Mouse (Mus musculus) midbrain, embryonic 10.5 days (tissue): ENCODE data around the gene Lrrc1. TPM values are rescaled to one million over a fixed set of nuclear protein-coding genes. Genes with fewer than 3 reads are reported as not detected.

Experiments
- DNase-seq: peaks from one replicate; pipeline ENCODE4 v3.0.0-alpha.2; 2017; ENCODE audit warnings: low spot score
- H3K27ac ChIP-seq: fragments of 300-500 bp; sonication (generic); replicated peaks from 2 replicates; pipeline ENCODE4 v1.5.1; 2016; ENCODE audit warnings: mild to moderate bottlenecking
- H3K27me3 ChIP-seq: fragments of 300-500 bp; sonication (generic); 2 replicates; pipeline ENCODE4 v1.6.1; 2016; ENCODE audit warnings: low read depth, mild to moderate bottlenecking; ENCODE audit not compliant: poor library complexity, severe bottlenecking
- H3K36me3 ChIP-seq: fragments of 300-500 bp; sonication (generic); 2 replicates; pipeline ENCODE4 v1.6.1; 2016; ENCODE audit warnings: mild to moderate bottlenecking, moderate library complexity
- H3K4me1 ChIP-seq: fragments of 300-500 bp; sonication (generic); 2 replicates; pipeline ENCODE4 v1.6.1; 2016
- H3K4me3 ChIP-seq: fragments of 300-500 bp; sonication (generic); 2 replicates; pipeline ENCODE4 v1.5.1; 2016; ENCODE audit warnings: mild to moderate bottlenecking, moderate library complexity
- H3K9me3 ChIP-seq: fragments of 300-500 bp; sonication (generic); replicated peaks from 2 replicates; pipeline ENCODE4 v1.6.1; 2016; ENCODE audit warnings: mild to moderate bottlenecking
- WGBS: fragments of 180-500 bp; shearing (Covaris S2); methylation state at CpG from one replicate; pipeline ENCODE4 v1.1.7; 2016; 5-methylcytosine and 5-hydroxymethylcytosine counted together
- polyA plus RNA-seq: library from polyadenylated mRNA; unstranded; fragments of >200 nt; fragmentation: Nextera tagmentation; extraction: Ambion mirVana; gene quantifications from 2 replicates; pipeline ENCODE4 v1.2.1, GENCODE M21; 2016

Lrrc1 gene
- polyA plus RNA-seq, 1 experiment from 2014 or later: 5.8 TPM

DNA sequence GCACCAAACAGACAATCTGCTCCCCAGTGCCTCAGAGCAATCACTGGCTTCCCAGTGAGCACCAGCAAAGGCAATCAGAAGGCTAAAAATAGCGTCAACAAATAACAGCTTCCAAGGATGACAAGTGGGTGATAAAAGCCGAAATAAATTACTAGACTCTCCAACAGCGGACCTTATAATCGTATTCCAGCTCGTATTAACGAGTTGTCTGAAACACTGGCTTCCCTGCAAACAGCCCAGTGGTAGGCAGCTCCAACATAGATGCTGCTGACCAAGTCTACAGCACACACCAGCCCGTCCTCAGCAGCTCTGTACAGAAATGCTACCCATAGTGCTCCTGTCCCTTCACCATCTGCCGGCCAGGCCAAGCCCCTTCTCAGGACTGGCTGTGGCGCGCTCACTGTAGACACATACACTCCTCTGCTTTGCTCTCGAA lies 105.8 kb downstream of the Lrrc1 start:
- H3K4me1 ChIP-seq: peaks cover 3% of the 10 kb centered on the region; the same call in 1 of the 2 replicates
- peaks cover 31% of the 10 kb centered on the region for H3K36me3 ChIP-seq
- H3K9me3 ChIP-seq: no peaks in the 10 kb centered on the region
- no peaks in the 10 kb centered on the region for H3K27me3 ChIP-seq
- WGBS: 94% methylated on average over 11 of the region's 11 CpGs
- no peak overlapping the region for H3K4me3 ChIP-seq
- DNase-seq: no peak
- H3K27ac ChIP-seq: no peak overlapping the region

DNA sequence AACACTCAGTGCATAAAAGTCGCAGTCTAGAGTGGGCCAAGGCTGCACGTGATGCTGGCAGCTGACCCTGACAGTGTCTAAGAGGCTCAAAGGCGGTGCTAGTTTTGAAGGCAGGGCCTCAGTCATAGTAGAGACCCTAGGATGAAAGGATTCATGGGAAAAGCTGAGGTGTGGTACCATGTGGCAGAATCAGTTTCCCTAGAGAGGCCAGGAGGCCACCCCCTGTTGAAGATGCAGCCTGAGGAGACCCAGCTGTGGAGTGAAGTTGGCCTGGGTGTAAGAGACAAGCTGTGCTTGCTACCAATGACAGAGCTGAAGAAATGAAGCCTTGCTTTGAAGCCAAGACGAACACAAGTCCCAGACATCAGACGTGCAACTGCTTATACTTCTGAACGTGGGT lies 107.5 kb downstream of the Lrrc1 start:
- peaks cover 3% of the 10 kb centered on the region; the same call in 1 of the 2 replicates for H3K4me1 ChIP-seq
- DNase-seq: no peak
- H3K4me3 ChIP-seq: no peak overlapping the region
- peaks cover 31% of the 10 kb centered on the region for H3K36me3 ChIP-seq
- H3K27me3 ChIP-seq: no peaks in the 10 kb centered on the region
- WGBS: 92% methylated on average over 6 of the region's 6 CpGs
- H3K9me3 ChIP-seq: no peaks in the 10 kb centered on the region
- H3K27ac ChIP-seq: no peak overlapping the region

DNA sequence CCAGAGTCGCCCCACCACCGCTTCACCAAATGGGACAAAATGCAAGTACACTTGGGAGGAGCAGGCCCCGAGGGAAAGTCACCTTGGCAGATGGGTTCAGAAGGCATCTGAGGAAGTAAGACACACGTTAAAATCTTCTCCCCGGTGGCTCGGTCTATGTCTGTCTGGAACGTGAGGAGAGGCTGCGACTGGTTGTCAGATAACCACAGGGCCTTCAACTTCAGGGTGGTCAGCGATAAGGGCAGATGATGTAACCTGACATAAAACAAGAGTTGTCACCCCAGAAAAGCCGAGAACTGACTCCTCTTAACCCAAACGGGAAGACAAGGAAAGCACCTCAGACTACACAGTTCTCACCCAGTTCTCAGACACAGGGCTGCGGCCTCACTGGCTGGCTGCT lies 109.7 kb downstream of the Lrrc1 start:
- Histone ChIP-seq H3K27me3 (no peaks in the 10 kb centered on the region), H3K9me3 (no peaks in the 10 kb centered on the region), H3K27ac (no peak overlapping the region), H3K4me3 (no peak overlapping the region), H3K36me3 (peaks cover 28% of the 10 kb centered on the region), H3K4me1 (peaks cover 3% of the 10 kb centered on the region; the same call in 1 of the 2 replicates)
- WGBS: 93% methylated on average over 12 of the region's 12 CpGs
- DNase-seq: no peak

DNA sequence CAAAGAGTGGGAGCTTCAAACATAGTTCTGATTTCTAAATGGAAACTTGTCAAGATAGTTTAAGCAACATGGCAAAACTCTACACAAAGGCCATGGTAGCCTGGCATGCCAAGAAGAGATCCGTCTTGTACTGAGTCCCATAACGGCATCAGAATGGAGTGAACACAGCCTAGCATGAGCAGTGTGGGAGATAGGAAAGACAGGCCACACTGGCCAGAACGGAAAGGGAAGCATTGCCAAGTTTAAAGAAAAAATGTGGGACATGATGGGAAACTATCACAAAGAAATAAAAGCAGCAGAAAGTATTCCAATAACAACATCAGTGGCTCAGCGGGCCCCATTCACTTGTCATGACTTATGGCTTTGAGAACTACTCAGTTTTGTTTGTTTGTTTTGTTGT lies 111.2 kb downstream of the Lrrc1 start:
- Histone ChIP-seq H3K27me3 (no peaks in the 10 kb centered on the region), H3K27ac (no peak overlapping the region), H3K9me3 (no peaks in the 10 kb centered on the region), H3K4me1 (peaks cover 5% of the 10 kb centered on the region), H3K36me3 (peaks cover 28% of the 10 kb centered on the region), H3K4me3 (no peak overlapping the region)
- WGBS: 95% methylated on average over 4 of the region's 4 CpGs
- no peak for DNase-seq

DNA sequence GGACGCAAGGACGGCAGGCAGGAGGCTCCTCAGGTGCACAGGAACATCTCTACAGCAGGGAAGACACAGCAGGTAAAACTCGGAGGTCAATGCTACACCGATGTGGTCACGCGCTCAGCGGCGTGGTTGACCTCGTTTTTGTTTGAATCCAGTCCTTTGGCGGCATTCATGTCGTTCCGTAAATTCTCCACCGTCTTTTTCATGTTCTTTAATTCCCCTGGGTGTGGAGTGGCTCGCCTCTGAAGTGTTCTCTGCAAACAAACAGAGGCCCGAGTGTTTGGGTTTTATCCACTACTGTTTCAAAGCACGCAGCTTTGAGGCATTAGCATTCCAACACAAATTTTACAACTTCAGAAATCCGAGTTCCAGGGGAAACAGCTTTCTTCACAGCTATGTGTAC lies 112.6 kb downstream of the Lrrc1 start:
- DNase-seq: no peak
- Histone ChIP-seq H3K4me3 (no peak overlapping the region), H3K27ac (no peak overlapping the region), H3K4me1 (peaks cover 19% of the 10 kb centered on the region), H3K27me3 (no peaks in the 10 kb centered on the region), H3K9me3 (no peaks in the 10 kb centered on the region), H3K36me3 (peaks cover 20% of the 10 kb centered on the region; the same call in 1 of the 2 replicates)
- WGBS: 84% methylated on average over 17 of the region's 17 CpGs

DNA sequence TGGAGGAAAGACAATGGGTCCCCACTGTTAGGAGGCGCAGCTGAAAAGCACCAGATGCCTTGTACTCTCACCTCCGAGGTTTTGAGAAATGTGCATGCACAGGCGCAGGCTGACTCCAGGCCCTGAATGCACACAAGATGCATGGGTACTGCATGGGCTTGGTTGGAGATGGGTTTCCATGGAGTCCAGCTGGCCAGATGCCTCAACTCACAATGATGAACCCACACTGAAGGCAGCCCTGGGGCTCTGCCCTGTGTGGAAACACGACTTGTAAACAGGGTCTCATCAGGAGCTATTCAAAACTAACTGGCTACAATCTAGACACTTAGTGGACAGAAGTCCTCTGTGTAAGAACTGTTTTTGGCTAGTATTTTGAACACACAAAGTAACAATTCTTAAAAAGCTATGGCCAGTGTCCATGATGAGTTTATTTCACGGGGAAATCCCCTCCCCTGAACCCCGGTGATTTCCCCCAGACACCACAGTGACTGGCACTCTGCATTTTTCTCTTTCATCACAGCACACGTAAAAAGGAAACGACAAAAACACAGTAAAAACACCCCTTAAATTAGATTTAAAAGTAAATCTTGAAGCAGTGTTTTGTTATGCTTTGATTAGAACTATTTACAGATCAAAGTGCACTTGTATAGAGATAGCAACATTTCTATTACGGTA lies 114.1 kb downstream of the Lrrc1 start:
- Histone ChIP-seq H3K36me3 (peaks cover 15% of the 10 kb centered on the region; the same call in 1 of the 2 replicates), H3K27me3 (no peaks in the 10 kb centered on the region), H3K9me3 (no peaks in the 10 kb centered on the region), H3K27ac (no peak overlapping the region), H3K4me1 (peaks cover 24% of the 10 kb centered on the region), H3K4me3 (no peak overlapping the region)
- no peak for DNase-seq
- 89% methylated on average over 9 of the region's 9 CpGs for WGBS

DNA sequence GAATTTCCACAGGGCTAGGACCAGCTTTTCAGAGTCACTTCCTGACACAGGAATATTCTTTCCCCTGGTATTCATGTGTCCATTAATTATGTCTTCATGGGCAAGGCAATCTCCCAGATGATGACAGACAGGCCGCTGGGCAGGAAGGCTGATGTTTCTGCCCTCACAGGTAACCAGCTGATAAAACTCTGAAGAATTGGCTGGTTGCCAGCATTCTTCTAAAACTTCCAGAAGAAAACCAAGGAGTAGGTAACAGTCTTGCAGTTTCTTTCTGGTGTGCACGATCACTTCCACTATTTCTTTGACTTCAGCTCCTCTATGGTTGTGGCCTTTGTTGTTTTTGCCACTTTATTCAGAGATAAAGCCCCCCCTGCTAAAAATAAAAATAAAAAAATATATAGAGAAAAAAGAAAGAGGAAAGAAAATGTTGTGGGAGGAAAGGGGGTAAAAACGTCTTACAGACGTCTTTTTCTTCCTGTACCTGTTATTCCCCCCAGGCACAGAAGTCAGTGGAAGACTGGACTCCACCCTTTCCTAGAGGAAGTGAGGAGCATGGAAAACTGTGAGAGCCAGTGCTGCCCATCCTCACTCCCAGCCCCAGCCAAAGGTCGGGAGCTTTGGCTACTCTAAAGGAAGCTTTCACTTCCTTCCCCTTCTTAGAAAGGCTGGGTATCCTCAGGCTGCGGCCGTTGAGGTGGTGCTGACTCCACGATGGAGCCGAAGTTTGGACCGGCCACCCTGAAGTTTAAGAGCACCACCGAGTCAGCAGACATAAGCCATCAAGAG lies 115.2 kb downstream of the Lrrc1 start:
- peaks cover 21% of the 10 kb centered on the region for H3K4me1 ChIP-seq
- WGBS: 89% methylated on average over 11 of the region's 11 CpGs
- H3K27ac ChIP-seq: no peak overlapping the region
- no peak overlapping the region for H3K4me3 ChIP-seq
- no peaks in the 10 kb centered on the region for H3K9me3 ChIP-seq
- H3K36me3 ChIP-seq: peaks cover 10% of the 10 kb centered on the region; the same call in 1 of the 2 replicates
- no peaks in the 10 kb centered on the region for H3K27me3 ChIP-seq
- no peak for DNase-seq

DNA sequence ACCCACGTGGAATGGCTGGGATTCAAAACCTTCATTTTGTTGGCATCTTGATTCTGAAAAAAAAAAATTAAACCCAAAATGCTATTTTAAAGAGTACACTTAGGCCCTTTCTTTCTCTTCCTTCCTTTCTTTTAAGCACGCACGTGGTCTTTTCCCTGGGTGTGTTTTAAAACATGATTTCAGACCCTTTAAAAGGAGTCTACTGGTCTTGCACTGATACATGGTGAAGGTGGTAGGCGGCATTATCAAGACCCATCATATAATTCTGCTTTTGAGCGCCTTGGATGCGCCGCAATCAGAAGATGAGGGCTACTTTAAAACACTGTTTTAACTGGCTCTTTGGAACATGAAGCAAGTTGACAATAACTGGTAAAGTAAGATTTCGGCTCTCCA lies 115.9 kb downstream of the Lrrc1 start:
- Histone ChIP-seq H3K27me3 (no peaks in the 10 kb centered on the region), H3K27ac (no peak overlapping the region), H3K36me3 (peaks cover 10% of the 10 kb centered on the region; the same call in 1 of the 2 replicates), H3K4me1 (peaks cover 21% of the 10 kb centered on the region), H3K4me3 (no peak overlapping the region), H3K9me3 (no peaks in the 10 kb centered on the region)
- no peak for DNase-seq
- WGBS: 89% methylated on average over 8 of the region's 8 CpGs

DNA sequence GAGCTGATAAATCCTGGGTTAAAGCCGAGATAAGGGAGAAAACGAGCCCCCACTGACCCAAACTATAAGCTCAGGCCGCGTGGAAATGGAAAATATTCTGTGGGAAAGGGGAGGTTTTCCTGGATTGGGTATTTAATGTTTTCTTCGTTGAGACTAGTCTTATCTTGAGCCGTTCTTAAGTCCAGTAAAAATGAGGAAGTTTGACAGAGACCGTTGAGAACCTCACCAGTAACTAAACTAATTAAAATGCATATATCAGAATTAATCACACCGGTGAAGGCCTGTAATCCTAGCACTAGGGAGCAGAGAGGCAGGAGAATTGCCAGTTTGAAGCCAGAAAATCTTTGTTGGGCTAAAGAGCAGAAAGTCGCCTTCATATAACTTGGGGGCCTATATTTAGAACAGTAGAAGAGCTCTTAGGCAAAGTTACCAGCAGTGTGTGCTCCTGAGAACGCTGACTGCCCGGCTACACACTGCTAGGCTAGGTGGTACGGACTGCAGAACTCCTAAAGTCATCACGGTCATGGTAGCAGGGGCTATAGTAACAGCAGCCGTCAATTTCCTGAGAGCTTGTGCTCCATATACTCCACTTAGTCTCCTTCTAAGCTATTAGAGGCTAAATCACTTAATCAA lies 116.4 kb downstream of the Lrrc1 start:
- Histone ChIP-seq H3K27ac (peak overlapping the region; percentile 80), H3K4me1 (peaks cover 21% of the 10 kb centered on the region), H3K36me3 (peaks cover 10% of the 10 kb centered on the region; the same call in 1 of the 2 replicates), H3K27me3 (no peaks in the 10 kb centered on the region), H3K9me3 (no peaks in the 10 kb centered on the region), H3K4me3 (peak overlapping the region; percentile 29; the same call in 1 of the 2 replicates)
- no peak for DNase-seq
- 59% methylated on average over 14 of the region's 14 CpGs for WGBS

DNA sequence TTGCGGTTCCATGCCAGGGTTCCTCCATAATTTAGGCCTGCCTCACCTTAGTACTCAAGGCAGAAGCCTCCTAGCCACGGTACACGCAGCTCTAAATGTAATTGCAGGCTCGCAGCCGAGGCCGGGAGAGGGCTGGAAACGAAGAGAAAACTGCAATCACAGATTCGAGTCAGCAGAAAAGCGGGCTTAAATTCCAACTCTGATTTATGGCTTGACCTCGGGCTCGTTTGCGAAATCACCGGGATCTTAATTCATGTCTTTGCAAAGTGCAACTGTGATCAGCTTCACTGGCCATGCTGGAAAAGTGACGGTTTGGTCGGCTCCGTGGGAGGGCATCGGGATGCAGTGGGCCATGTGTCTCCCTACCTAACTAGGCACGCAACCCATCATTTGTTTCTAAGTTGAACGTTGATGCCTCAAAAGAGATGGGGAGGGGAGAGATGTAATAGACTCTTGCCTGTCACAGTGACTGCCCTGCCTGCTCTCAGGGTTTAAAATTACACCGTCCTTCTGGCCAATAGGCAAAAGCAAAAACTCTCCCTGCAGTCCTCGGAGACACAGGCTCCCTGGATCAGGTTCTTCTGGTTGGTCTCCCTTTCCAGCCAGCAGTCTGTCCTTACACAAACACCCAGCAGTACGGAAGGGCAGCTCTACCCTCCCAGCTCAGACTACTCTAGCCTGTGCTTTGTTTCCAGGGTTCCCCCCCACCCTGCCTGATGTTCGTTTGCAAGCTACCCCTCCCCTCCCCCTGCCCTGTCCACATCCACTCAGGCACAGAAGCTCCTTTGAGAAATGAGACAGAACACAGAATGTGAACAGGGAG lies 117.2 kb downstream of the Lrrc1 start:
- Histone ChIP-seq H3K4me1 (peaks cover 21% of the 10 kb centered on the region), H3K27me3 (no peaks in the 10 kb centered on the region), H3K27ac (peak overlapping the region; percentile 80), H3K9me3 (no peaks in the 10 kb centered on the region), H3K4me3 (peak overlapping the region; percentile 29), H3K36me3 (peaks cover 10% of the 10 kb centered on the region; the same call in 1 of the 2 replicates)
- 52% methylated on average over 23 of the region's 23 CpGs for WGBS
- DNase-seq: peak; percentile 43

DNA sequence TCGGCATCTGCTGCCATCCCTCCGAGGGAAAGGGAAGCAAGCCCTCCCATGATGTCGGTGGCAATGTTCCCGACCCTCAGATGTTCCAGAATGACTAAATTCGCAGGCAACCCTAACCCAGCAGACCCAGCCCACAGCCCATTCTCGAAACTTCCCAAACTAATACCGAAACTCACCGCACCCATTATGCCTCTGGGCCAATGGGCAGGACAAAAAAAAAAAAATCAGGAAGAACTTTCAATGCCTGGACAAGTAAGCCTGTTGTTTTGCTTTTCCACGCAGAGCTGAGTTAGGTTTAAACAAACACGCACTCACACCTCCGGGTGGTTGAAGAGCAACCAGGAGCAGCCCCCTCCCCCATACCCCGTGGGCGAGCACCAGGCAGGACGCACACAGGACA lies 118.6 kb downstream of the Lrrc1 start:
- H3K27ac ChIP-seq: no peak overlapping the region
- H3K27me3 ChIP-seq: no peaks in the 10 kb centered on the region
- H3K9me3 ChIP-seq: no peaks in the 10 kb centered on the region
- H3K4me3 ChIP-seq: no peak overlapping the region
- 0 out of 2 replicates have a peak, but pooled peaks cover 1% of the 10 kb centered on the region for H3K36me3 ChIP-seq
- peaks cover 21% of the 10 kb centered on the region for H3K4me1 ChIP-seq
- DNase-seq: no peak
- WGBS: 74% methylated on average over 14 of the region's 14 CpGs

DNA sequence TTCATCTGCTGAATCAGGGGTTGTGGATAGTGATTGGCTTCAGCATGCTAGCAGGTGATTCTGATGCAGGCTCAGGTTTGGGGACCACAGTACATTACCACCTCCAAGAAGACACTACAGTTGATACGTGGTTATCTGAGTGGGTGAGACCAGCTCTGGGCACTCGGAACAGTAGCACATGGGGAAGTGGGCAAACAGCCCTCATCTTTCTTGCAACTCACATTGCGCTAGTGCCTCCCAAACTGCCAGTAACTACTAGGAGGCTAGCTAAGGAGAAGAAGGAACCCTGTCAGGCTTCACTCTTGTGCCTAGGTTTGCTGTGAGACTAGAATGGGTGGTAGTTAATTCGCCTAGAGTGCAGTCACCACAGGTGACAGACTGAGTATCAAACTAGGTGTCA lies 119.1 kb downstream of the Lrrc1 start:
- H3K27ac ChIP-seq: no peak overlapping the region
- 89% methylated on average over 4 of the region's 4 CpGs for WGBS
- H3K4me1 ChIP-seq: peaks cover 21% of the 10 kb centered on the region
- no peaks in the 10 kb centered on the region for H3K9me3 ChIP-seq
- H3K4me3 ChIP-seq: no peak overlapping the region
- no peaks in the 10 kb centered on the region for H3K36me3 ChIP-seq
- no peaks in the 10 kb centered on the region for H3K27me3 ChIP-seq
- DNase-seq: no peak
